Mouse (Mus musculus): ENCODE measurements around the gene Pcsk2.
A peak's percentile ranks its signal among the peaks of the same experiment; 100 is the strongest.

Pcsk2 gene

DNA sequence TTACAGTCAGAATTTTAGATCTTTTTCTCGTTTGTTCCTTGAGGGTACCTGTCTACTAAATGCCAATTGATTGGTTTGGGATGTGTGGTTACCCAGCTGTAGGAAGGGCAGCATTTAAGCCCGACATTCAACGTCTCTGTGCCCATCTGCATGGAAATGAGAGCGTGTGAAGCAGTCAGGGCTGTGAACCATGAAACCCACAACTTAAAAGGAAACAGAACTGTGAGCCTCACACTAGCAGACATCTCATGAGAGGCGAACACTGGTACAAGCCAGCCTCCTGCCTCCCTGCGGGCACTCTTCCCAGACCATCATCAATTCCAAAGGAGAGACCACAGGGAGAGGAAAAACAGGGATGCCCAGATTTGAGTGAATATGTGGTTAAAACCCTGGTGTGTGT is 294.9 kb downstream of the Pcsk2 start:
- DNase-seq = no peak

DNA sequence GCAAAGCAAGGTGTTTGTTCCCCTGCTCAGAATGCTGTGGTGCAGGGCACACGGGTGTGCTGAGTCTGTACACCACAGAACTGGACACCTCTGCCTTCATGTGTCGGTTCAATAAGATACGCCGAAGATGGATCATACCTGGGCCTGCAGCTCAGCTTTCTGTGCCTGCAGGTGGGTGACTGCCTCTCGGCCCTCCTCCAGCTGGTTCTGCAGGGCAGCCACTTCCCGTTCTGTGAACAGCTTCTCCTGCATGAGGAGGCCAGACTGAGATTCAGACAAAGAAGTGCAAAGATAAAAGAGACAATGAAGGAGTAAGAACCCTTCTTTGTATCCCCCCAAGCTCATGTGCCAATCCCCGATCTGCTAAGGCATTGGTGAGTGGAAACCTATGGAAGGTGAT is 295.6 kb downstream of the Pcsk2 start:
- no peak for DNase-seq

DNA sequence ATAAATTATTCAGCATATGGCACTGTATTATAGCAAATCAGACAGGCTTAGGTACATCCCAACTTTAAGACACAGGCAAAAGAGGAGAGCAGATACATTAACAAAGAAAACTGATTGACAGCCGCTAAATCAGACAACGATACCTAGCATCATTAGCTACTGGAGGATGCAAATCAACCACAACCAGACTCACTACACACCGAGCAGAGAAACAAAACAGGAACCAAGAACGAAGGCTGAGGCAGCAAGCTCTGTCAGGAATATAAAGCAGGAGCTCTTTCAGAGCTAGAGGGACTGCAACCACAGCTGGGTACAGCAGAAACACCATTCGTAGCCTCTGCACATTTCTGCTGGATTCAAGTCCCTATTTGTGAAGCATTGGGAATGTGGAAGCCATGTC is 298.8 kb downstream of the Pcsk2 start:
- DNase-seq = no peak

DNA sequence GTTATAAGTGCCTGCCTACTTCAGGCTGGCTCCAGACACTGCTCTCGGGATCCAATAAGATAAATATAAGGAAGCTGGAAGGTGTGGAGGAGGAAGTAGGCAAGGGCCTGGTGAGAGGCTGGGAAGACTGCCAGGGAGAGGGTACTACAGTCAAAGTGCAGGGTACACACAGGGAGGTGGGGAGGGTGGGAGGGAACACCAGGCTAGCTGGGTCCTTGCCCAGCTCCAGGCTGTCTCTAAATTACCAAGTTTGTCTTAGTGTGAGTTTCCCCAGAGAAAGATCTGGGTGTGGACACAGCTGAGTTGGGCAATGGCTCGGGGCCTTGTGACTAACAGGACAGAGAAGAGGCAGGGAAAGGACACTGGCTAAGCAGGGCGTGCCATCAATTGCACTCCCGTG is 300.8 kb downstream of the Pcsk2 start:
- DNase-seq = peak; percentile 26 to 64

DNA sequence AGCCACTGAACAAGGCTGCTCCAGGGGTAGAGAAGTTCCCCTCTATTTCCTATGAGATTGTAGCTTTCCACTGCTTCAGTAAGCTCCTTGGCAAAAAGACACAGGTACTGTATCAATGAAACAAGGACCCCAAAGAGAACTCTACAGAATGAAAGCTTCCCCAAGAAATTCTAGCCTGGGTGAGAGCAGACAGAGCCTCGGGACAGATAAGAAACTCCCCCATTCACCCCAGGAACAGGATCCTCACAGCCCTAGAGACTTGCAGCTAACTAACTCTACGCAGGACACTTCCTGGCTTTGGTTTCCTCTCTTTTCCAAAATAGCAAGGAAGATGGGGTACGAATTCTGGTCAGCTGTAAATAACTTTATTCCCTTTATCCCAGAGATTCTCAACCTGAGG is 301.3 kb downstream of the Pcsk2 start:
- no peak for DNase-seq

DNA sequence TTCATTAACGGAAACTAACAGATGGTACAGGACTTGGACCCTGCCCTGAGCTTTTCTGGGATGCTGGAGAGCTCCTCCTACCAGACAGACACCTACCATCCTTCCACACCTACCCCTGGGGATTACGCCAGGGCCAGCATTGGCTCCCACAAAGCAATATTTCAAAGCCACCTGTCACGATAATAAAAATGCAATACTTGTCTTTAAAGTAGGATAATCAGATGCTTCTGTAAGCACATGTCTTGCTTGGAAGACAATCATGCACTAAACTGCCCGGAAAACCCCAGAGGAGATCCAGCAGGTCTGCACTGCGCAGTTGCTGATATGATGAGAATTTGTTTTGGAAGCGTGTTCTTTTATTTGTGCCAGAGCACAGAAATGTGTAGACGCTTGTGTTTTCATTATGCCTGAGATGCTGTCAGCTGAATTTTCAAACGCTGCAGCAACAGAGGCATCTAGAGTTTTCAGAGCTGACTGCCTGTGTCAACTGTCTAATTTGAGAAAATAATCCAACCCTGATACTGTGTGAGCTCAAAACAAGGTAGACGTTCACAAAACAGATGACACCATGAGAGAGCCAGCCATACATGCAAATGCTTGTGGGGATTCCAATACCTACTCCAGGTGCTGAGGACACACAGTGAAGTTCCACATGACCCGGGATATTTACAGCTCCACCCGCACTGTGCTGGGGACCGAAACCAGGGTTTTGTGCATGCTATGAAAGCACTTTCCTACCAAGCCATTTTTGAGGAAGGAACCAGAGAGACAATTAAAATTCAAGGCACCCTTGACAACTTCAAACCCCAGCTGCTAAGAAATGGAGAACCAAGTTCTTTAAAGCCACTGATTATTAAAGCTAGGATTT is 305.6 kb downstream of the Pcsk2 start:
- no peak for DNase-seq

DNA sequence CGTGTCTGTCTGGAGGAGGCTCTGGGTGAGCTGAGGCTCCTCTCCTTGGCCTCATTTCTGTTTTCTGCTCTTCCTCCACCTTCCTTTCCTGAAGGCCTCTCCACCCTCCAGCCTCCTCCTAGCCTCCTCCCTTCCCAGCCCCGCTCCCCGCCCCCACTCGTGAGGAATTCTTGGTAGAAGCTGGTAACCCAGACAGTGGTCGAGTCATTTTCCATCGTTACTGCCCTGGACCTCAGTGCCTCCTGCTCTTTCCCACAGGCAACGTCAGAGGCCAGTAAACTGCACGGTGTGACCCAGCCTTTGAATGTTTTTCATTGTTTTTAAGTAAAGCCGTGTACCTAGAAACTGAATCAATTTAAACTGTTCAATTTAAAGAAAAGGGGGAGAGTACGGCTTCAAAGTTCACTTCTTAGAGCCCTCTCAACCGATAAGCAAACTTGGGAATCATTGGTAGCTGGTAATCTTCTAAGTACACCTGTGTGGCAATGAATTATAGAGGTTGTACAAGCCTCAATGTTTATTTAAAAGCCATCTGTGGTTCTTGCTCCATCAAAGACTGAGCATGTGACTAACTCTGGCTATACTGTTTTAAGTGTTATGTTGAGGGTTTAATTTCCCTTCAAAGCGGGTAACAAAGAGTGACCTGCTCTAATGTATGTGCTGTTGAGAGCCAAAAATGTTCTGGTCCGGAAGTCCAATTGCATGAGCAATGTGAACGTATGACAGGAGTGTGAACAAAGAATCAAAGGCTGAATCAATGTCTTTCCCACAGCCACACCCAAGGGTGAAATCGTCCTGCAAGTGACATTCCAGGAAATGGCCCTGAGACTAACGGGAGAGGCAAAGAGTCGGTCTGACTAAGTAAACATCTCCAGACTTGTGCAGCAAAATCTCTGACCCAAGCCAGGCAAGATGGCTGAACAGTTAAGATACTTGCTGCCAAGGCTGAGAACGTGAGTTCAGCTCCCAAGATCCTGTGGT is 306.6 kb downstream of the Pcsk2 start:
- no peak for DNase-seq

DNA sequence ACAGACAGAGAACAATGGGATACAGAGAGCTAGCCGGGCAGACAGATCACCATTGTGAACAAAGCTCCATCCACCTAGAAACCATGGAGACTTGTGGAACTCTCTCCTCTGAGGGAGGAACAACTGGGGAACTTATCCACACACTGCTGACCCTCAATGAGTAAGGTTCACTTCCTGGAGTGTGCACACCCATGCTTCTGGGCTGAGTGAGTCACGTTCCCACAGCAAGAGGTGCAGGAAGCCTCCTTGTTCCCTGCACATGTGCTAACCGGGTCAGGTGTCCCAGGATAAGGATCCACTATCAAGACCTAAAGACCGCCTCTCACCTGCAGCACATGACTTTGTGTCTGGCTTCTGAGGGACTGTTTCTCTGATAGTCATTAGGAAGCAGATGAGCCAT is 307.5 kb downstream of the Pcsk2 start:
- no peak for DNase-seq

DNA sequence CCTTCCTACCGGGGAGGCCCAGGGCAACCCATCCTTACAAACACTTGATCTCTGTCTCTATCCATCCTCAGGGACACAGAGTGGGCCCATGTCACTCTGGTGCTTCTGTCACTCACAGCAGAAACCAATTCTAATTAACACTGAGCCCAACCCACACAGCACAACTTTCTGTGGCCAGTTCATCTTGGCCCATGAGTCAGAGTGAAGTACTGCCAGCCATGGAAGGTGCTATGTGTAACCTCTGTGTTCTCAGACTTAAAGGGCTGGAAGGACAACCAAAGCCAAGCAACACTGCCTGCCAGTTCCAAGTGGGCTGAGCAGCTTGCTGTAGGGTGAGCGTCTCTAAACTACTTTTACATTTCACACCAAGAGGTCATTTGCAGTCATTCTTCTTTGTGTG is 313.2 kb downstream of the Pcsk2 start:
- no peak for DNase-seq

DNA sequence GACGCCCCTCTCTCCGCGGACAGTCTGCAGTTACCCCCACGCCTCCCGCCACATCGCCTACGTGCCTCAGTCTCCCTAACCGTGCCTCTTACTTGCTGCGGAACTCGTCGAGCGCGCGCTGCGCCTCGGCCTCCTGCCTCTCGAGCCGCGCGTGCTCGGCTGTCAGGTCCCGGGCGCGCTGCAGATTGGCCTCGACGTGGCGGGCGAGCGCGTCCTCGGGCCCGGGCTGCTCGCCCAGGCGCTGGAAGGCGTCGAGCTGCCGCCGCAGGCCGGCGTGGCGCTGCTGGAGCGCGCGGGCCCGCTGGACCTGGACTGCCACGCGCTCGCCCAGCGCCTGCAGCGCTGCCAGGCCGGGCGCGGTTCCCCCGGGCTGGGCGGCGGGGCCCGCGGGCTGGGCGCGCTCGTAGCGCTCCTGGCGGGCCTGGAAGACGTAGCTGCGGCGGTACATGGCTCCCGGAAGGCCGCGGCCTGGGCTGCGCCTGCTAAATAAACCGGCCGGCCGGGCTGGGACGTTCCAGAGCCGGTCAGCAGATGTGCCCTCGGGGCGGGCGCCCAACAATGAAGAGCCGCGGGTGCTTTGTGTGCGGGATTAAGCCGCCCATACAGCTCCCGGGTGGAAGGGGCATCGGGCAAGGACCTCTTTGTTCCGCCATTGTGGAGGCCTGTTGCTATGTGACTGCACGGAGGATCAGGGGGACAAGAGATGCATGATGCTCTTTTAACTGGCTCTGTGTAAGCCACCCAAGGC is 316.7 kb downstream of the Pcsk2 start, which contains the start of gene Bfsp1:
Bfsp1 (minus strand) TSS at position 690 of the 748 bp plus-strand sequence.
- peak; percentile 65 to 78 for DNase-seq

DNA sequence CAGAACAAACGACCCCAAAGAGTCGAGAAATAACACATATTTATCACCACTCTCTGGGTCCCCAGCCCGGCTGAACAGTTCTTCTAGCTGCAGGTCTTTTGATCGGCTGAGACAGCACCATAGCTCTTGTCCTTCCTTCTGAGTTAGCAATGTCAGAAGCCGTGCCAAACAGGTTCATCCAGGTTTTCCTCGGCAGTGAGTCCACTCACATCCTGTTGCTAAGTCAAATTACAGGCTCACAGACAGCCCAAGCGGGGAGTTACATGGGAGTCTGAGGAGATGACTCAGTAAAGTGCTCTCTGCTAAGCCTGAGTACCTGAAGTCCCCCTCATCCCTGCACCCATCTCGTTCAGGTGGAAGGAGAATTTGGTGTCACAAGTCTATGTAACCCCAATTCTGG is 318.6 kb downstream of the Pcsk2 start:
- peak in 1 of 2 experiments; percentile 24 for DNase-seq

Data from kidney, postnatal 4 days (tissue).